Mouse (Mus musculus) forebrain, embryonic 11.5 days (tissue): Measurements from ENCODE around the gene Hist1h2bh. TPM values are rescaled to one million over a fixed set of nuclear protein-coding genes. Genes with fewer than 3 reads are reported as not detected.
A peak's percentile ranks its signal among the peaks of the same experiment; 100 is the strongest.
"Not testable (repeated sequence)": the region's sequence is repeated elsewhere in the genome, so short reads cannot be mapped to it uniquely, and the experiment has no call there.

ENCODE experiments used
- ATAC-seq: fragments of 200-750 bp; cut with Nextera tagmentation; replicated peaks from 2 replicates; pipeline ENCODE4 v1.8.0; 2017; ENCODE audit warnings: moderate TSS enrichment; ENCODE audit not compliant: low FRiP score
- DNase-seq: peaks from one replicate; pipeline ENCODE4 v3.0.0-alpha.2; 2017; ENCODE audit warnings: low spot score
- H3K27ac ChIP-seq: fragments of 300-500 bp; sonication (generic); 2 replicates; pipeline ENCODE4 v1.5.1; 2014; ENCODE audit warnings: low read depth, low read length
- H3K27me3 ChIP-seq: fragments of 300-500 bp; sonication (generic); 2 replicates; pipeline ENCODE4 v1.6.1; 2014; ENCODE audit warnings: mild to moderate bottlenecking, low read length, mixed read lengths; ENCODE audit not compliant: control insufficient read depth, insufficient read depth
- H3K36me3 ChIP-seq: fragments of 300-500 bp; sonication (generic); 2 replicates; pipeline ENCODE4 v1.6.1; 2014; ENCODE audit warnings: mild to moderate bottlenecking, low read length, moderate library complexity, mixed read lengths; ENCODE audit not compliant: control insufficient read depth, insufficient read depth
- H3K4me1 ChIP-seq: fragments of 300-500 bp; sonication (generic); replicated peaks from 2 replicates; pipeline ENCODE4 v1.6.1; 2014; ENCODE audit warnings: low read length, mixed read lengths; ENCODE audit not compliant: control insufficient read depth, insufficient read depth
- H3K4me2 ChIP-seq: fragments of 300-500 bp; sonication (generic); 2 replicates; pipeline ENCODE4 v1.6.1; 2014; ENCODE audit warnings: low read depth, mild to moderate bottlenecking, low read length, moderate library complexity, mixed read lengths; ENCODE audit not compliant: severe bottlenecking
- H3K4me3 ChIP-seq: fragments of 300-500 bp; sonication (generic); 2 replicates; pipeline ENCODE4 v1.5.1; 2014; ENCODE audit warnings: low read depth, low read length
- H3K9ac ChIP-seq: fragments of 300-500 bp; sonication (generic); 2 replicates; pipeline ENCODE4 v1.6.1; 2014; ENCODE audit warnings: low read length
- H3K9me3 ChIP-seq: fragments of 300-500 bp; sonication (generic); 2 replicates; pipeline ENCODE4 v1.6.1; 2016; ENCODE audit warnings: low read length, mixed read lengths; ENCODE audit not compliant: control insufficient read depth
- WGBS: fragments of 180-500 bp; shearing (Covaris S2); extraction: QIAGEN DNeasy Blood & Tissue Kit; methylation state at CpG from one replicate; pipeline ENCODE4 v1.1.7; 2014; 5-methylcytosine and 5-hydroxymethylcytosine counted together
- polyA plus RNA-seq: library from polyadenylated mRNA; unstranded; fragments of >200 nt; fragmentation: Nextera tagmentation; extraction: Ambion mirVana; gene quantifications from 2 replicates; pipeline ENCODE4 v1.2.1, GENCODE M21; 2014

The Hist1h2bh gene
- 0.85 and 1.2 TPM in 2 replicates for polyA plus RNA-seq

DNA sequence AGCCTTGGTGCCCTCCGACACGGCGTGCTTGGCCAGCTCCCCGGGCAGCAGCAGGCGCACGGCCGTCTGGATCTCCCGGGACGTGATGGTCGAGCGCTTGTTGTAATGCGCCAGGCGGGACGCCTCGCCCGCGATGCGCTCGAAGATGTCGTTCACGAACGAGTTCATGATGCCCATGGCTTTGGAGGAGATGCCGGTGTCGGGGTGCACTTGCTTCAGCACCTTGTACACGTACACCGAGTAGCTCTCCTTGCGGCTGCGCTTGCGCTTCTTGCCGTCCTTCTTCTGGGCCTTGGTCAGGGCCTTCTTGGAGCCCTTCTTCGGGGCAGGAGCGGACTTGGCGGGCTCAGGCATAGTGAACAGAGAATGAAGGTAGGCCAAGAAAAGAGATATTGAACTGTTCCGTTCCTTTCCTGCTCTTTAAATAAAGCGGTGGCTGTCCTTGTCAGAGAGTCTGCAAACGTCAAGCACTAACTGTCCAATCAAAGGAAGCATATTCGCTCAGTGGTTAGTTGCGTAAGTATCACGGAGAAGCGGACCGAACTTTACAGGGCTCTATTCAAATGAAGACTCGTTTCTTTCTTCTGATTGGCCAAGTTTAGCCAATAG lies at the start of gene Hist1h2bh:
Gene Hist1h2bh, minus strand, starts transcription at position 394 of the 609 bp plus-strand sequence.
- H3K9me3 ChIP-seq, H3K27me3 ChIP-seq, H3K36me3 ChIP-seq, H3K4me1 ChIP-seq: not testable (repeated sequence)
- ATAC-seq, result peak; percentile 93
- under 1% methylated on average over 23 of the region's 42 CpGs for WGBS
- H3K4me2 ChIP-seq, result peak within 1 kb of the TSS; percentile 74
- peak within 1 kb of the TSS; percentile 68 for H3K9ac ChIP-seq
- peak within 1 kb of the TSS; percentile 94 for H3K27ac ChIP-seq
- peak within 1 kb of the TSS; percentile 40 for H3K4me3 ChIP-seq
- DNase-seq, result peak; percentile 80

DNA sequence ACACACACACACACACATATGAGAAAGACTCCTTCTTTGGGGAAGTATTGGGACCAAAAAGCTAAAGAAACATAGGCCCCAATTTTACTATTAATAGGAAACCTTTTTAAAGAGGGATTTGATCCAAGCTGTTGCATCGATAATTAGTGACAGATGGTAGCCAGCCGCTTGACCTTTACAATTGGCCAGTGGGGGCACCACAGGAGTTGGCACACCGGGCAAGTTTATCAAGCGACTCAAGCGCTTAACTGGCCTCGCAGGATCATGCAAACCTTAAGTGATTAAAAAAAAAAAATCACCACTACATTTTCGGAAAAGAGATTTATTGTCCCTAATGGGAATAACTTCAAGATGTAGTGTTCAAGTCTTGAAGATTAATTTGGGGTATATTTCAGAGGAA lies 49.4 kb upstream of the Hist1h2bh start:
- WGBS, result 82% methylated on average over 7 of the region's 7 CpGs
- Histone ChIP-seq H3K36me3 (no peaks in the 10 kb centered on the region), H3K4me3 (no peak overlapping the region), H3K9me3 (no peaks in the 10 kb centered on the region), H3K4me2 (no peak overlapping the region), H3K9ac (no peak overlapping the region), H3K4me1 (no peaks in the 10 kb centered on the region), H3K27ac (no peak overlapping the region), H3K27me3 (no peaks in the 10 kb centered on the region)
- no peak for ATAC-seq
- no peak for DNase-seq

DNA sequence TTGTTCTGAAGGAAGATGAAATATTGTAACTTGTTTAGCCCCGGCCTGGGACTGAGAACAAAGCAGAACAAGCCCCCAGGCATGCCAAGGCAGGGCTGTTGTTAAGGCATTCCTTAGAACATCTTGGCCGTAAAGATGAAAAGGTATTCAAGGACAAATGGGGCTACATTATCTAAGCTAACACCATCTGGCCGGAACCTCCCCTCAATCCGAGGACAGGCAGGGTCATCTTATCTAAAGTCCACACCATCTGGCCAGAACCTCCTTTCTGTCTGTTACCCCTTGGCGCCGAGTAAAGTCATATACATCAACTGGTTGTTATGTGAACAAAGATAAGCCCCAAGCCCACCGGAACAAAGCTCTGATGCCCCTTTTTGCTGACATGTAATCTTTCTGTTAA lies 48.7 kb upstream of the Hist1h2bh start:
- ATAC-seq, H3K9ac ChIP-seq, H3K4me3 ChIP-seq, H3K36me3 ChIP-seq, H3K27me3 ChIP-seq, H3K4me2 ChIP-seq, H3K27ac ChIP-seq, H3K9me3 ChIP-seq, DNase-seq, H3K4me1 ChIP-seq: not testable (repeated sequence)
- WGBS, result 93% methylated on average over 7 of the region's 7 CpGs

DNA sequence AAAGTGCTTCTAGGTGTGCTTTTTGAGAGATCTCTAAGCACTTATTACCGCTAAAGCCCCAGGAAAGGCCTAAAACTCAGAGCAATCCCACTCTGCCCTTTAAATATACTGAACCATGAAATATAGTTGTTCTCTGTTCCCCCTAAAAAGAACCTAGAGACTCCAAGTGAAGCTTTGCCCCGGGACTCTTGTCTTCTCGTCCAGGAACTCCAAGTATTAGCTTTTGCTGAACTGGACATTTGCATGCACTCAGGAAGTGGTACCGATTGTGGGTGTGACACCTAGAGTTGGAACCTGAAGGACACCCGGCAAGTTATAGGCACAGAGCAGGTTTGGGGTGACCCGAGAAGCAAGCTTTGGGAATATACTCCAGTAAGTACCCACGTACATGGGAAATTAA lies 48.0 kb upstream of the Hist1h2bh start:
- ATAC-seq (no peak), DNase-seq (no peak)
- Histone ChIP-seq H3K27me3 (no peaks in the 10 kb centered on the region), H3K36me3 (no peaks in the 10 kb centered on the region), H3K27ac (no peak overlapping the region), H3K4me1 (peaks cover 4% of the 10 kb centered on the region; the same call in 1 of the 2 replicates), H3K9ac (no peak overlapping the region), H3K4me2 (no peak overlapping the region), H3K9me3 (no peaks in the 10 kb centered on the region), H3K4me3 (no peak overlapping the region)
- WGBS, result 93% methylated on average over 7 of the region's 7 CpGs

DNA sequence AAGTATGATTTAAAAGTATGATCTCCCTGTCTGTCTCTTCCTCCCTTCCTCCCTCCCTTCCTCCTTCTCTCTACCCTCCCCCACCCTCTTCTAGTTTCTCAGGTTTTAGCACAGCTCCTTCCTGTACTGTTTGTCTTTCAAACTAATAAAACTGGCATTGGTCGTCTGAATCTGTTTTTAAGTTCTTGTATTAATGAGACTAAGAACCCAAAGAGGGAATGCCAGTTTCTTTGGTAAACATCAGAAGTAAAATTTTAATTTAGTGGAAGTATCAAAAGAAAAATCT lies 43.7 kb upstream of the Hist1h2bh start:
- DNase-seq (no peak), ATAC-seq (0 out of 2 replicates have a peak, but pooled peaks have one; percentile 1)
- Histone ChIP-seq H3K4me3 (peak overlapping the region; percentile 23), H3K9ac (peak overlapping the region; percentile 65), H3K4me1 (peaks cover 16% of the 10 kb centered on the region), H3K27ac (peak overlapping the region; percentile 99), H3K9me3 (no peaks in the 10 kb centered on the region), H3K27me3 (no peaks in the 10 kb centered on the region), H3K4me2 (peak overlapping the region; percentile 58; the same call in 1 of the 2 replicates), H3K36me3 (no peaks in the 10 kb centered on the region)
- 0% methylated on average over 1 of the region's 1 CpGs for WGBS

DNA sequence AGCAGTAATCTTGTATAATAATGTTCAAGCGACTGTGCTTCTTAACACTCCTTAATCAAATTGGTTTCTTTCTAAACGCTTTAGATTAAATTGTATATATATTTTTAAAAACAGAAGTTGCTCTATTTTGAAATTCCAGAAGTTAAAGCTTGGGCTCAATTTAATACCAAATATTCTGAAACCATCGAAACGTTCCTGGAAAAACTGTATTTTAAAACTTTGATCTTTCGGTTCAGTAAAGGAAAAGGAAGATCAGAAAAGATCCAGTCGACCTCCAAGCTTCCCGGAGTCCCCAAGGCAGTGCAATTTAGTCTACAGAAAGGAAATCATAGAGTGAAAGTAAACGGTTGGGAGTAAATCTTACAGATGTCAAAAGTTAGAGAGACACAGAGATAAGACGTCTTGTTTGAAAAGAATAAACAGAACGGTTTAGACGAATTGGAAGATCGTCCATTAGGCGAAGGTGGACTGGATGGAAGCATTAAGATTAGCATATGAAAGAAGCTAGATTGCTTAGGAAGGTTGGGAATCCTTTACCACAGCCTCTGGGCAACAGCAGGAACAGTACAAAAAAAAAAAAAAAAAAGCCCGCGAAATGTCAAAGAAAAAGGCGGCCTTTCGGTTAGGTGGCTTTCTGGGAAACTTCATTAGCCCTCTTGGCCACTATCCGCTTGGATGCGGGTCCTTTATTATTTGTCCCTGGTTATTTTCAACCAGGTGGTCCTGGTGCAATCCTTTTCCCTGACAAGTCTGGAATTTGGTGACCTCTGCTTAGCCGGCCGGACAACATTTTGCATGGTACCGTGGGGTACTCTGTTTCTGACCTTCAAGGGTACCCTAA lies 43.1 kb upstream of the Hist1h2bh start:
- H3K27ac ChIP-seq, result peak overlapping the region; percentile 99
- peak overlapping the region; percentile 65 for H3K9ac ChIP-seq
- DNase-seq (peak; percentile 51), ATAC-seq (peak; percentile 37; the same call in 1 of the 2 replicates)
- no peaks in the 10 kb centered on the region for H3K9me3 ChIP-seq
- no peaks in the 10 kb centered on the region for H3K27me3 ChIP-seq
- no peaks in the 10 kb centered on the region for H3K36me3 ChIP-seq
- peak overlapping the region; percentile 58 for H3K4me2 ChIP-seq
- WGBS, result under 1% methylated on average over 22 of the region's 22 CpGs
- H3K4me1 ChIP-seq, result peaks cover 16% of the 10 kb centered on the region
- peak overlapping the region; percentile 23 for H3K4me3 ChIP-seq

DNA sequence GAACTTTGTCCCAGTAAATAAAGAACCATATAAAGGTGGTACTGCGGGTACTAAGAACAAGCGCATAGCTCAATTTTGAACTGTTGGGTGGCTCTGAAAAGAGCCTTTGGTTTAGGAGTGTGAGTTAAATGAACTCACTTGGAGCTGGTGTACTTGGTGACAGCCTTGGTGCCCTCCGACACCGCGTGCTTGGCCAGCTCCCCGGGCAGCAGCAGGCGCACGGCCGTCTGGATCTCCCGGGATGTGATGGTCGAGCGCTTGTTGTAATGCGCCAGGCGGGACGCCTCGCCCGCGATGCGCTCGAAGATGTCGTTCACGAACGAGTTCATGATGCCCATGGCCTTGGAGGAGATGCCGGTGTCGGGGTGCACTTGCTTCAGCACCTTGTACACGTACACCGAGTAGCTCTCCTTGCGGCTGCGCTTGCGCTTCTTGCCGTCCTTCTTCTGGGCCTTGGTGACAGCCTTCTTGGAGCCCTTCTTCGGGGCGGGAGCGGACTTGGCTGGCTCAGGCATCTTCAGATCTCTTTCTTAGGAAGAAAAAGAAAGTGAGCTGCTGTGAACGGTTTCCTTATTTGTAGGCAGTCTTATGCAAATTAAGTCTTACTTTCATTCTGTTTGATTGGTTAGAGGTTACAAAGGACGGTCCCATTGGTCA lies 42.4 kb upstream of the Hist1h2bh start:
- Histone ChIP-seq H3K4me3 (peak overlapping the region; percentile 40), H3K9ac (peak overlapping the region; percentile 87), H3K27ac (peak overlapping the region; percentile 99), H3K4me1 (peaks cover 16% of the 10 kb centered on the region), H3K4me2 (peak overlapping the region; percentile 84)
- WGBS, result under 1% methylated on average over 30 of the region's 36 CpGs
- ATAC-seq (peak; percentile 87), DNase-seq (peak; percentile 79)
- not testable (repeated sequence) for H3K36me3 ChIP-seq, H3K27me3 ChIP-seq, H3K9me3 ChIP-seq

DNA sequence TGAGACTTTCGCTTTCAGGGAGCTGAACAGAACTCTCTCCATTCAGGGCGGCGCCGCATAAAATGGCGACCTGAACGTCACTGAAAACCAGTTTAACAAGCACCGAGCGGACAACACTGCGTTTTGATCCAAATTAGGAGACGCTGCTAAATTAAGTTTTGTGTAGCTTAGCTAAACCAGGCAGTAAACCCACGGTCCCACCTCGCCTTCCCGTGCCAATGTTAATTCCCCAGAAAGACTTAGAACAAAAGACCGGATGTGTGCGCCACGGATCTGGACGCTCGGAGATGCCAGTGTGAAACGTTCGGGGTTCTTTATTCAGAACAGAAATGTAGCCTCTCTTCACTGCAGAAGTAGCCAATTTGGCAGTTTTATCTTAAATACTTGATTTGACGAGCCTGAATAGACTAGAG lies 41.8 kb upstream of the Hist1h2bh start:
- under 1% methylated on average over 21 of the region's 21 CpGs for WGBS
- Histone ChIP-seq H3K4me2 (peak overlapping the region; percentile 84), H3K4me3 (peak overlapping the region; percentile 40), H3K4me1 (peaks cover 16% of the 10 kb centered on the region), H3K36me3 (no peaks in the 10 kb centered on the region), H3K27ac (peak overlapping the region; percentile 99), H3K27me3 (no peaks in the 10 kb centered on the region), H3K9ac (peak overlapping the region; percentile 87), H3K9me3 (no peaks in the 10 kb centered on the region)
- peak; percentile 15 for ATAC-seq
- DNase-seq, result peak; percentile 85
